Mouse (Mus musculus) spleen, embryonic (tissue): ENCODE data around the gene Mrps21.
"Not testable (repeated sequence)": the region's sequence is repeated elsewhere in the genome, so short reads cannot be mapped to it uniquely, and the experiment has no call there.

Source experiments
- CTCF ChIA-PET: fragments of 350-600 bp; sonication (Branson Sonifier 250); formaldehyde crosslinking; loops from one replicate; lab custom pipeline; 2022; lab: Charles Lee

Mrps21 gene

DNA sequence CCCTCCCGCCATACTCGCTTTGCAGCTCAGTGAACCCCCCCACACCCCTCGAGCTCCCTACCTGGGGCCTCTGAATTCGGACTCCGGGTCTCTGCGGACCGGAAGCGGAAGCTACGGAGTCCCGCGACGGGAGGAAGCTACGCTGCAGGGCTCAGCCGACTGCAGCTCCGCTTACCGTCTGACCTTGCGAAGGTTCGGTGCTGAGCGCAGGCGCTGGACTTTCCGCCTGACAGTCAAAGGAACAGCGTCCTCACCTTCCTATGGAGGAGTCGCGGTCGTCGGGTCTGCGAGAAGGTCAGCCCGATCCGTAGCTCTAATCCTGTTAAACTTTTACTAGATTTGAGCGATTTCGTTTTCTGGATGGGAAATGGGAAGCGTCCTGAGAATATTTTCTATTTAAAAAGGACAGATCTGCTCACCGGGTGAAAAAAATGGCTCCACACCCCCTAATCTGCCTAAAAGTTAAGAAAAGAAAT is at the start of gene Mrps21:
Mrps21 (minus strand) TSS at position 128 of the 476 bp plus-strand sequence.
- CTCF ChIA-PET, result interaction anchor here (0.5 to 0.9 kb wide), 3 partner anchors 21 to 220 kb away, joined by 3 read pairs; partner anchors contain the start of gene BC028528

DNA sequence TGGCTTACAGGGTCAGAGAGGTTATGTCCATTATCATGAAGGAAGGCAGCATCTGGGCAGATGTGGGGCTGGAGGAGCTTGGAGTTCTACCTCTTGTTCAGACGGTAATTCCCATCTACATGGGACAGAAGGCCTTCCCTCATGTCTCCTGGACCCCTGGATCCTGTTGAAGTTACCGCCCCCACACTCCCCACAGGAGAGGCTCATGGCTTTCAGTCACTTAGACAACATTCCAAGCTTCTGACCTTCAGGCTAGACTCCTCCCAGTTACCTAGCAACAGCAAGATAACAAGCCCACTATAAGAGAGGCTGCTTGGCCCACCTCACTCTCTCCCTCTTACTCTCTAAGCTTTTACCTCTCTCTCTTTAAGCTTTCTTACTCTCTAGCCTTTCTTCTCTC is 49.2 kb upstream of the Mrps21 start:
- CTCF ChIA-PET, result not testable (repeated sequence)

DNA sequence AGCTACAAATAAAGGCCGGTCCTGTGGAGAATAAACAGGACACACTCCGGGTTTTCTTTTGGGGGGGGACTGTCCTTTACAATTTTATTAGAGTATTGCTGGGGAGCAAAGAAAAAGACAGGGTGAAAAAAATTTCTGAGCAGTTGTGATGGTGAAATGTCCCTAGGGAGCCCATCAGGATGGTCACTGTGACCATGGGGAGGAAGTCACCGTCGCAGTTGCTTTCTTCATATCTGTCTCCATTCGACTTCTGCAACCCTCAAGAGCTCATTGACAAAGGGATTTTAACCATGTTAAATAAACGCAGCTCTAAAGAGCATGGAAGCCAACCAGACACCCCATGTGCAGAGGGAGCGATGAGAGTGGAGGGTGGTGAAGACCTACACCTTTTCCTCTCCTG is 45.4 kb upstream of the Mrps21 start:
- CTCF ChIA-PET, result interaction anchor here (0.6 kb wide), 1 partner anchor 159 kb away, joined by 3 read pairs; no protein-coding TSS in a partner anchor

DNA sequence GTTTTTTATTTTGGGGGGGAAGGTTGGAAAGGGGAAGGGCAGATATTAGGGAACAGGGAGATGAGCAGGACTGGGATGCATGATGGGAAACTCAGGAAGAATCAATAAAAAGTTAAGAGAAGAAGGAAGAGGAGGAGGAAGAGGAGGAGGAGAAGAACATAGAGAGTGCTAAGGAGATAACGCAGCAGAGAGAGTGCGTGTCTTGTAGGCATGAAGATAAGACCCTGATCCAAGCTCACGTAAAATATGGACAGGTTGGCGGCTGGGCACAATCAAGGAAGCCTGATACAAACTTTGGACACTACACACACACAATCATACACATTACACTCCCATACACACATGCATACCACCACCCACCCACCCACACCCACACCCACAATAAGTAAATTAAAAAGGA is 43.4 kb upstream of the Mrps21 start:
- CTCF ChIA-PET, result interaction anchor here (0.7 to 1.1 kb wide), 2 partner anchors 12 to 48 kb away, joined by 3 read pairs; no protein-coding TSS in a partner anchor

DNA sequence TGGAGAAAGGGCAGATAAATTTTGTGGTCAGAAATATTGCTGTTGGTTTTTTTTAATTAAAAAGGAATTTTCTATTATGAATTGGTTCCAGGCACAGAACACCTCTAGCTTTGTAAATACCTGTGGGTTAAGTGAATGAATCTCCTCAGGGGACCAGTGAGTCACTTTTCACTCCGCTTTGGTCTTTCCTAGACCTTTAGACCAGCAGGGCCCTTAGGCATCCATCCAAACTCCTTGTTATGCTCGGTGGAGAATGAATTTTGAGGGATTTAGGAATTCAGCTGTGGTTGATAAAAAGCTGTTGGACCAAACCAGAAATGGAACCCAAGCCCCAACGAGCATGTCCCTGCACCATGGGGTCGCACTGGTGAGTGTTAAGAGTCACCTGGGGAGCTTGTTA is 36.3 kb upstream of the Mrps21 start:
- CTCF ChIA-PET, result interaction anchor here (0.6 to 1.0 kb wide), 3 partner anchors 46 to 728 kb away, joined by 3 read pairs; no protein-coding TSS in a partner anchor

DNA sequence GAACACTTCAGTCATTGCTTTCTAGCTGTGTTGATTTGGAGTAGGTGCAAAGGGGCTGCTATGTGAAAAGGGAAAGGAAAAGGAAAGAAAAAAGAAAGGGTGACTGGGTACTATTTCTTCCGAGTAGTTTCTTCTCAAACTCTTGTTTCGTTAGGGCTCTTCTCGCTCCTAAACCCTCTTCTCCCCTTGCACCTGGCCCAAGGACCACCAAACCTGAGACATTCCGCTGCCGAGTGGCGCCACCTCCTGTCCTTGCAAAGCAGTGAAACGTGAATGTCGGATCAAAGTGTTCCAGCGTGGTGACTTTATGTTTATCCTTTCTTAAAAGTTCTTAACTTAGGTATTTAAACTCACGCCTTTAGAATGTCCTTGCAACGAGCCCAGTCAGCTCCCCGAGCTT is 35.5 kb upstream of the Mrps21 start:
- CTCF ChIA-PET, result interaction anchor here (0.7 to 1.6 kb wide), 3 partner anchors 24 to 253 kb away, joined by 3 to 10 read pairs (median 3); partner anchors contain the start of gene Ciart

DNA sequence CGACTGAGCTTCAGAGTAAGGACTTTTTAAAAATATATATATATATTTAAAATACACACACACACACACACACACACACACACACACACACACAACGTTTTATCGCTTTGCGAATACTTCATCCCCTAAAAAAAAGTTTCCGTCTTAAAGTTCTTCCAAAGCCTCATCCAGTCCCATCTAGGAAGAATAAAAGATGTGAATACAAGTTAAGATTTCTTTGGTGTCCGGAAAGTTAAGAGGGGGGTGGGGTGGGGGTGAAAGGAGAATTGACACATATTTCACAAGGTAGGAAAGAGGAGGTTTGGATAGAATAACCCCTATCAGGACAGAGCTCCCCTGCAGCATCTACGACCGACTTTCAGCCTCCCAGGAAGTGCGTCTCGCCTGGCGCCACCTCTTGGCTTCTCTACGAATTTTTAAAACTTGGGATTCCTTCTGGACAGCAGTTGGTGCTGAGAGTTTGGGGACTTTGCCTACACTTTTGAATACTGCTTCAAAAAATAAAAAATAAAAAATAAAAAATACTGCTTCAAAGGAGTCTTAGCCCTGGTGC is 34.7 kb upstream of the Mrps21 start:
- CTCF ChIA-PET, result interaction anchor here (0.5 to 1.6 kb wide), 8 partner anchors 20 to 254 kb away, joined by 3 to 10 read pairs (median 6); partner anchors contain the start of gene Ciart

DNA sequence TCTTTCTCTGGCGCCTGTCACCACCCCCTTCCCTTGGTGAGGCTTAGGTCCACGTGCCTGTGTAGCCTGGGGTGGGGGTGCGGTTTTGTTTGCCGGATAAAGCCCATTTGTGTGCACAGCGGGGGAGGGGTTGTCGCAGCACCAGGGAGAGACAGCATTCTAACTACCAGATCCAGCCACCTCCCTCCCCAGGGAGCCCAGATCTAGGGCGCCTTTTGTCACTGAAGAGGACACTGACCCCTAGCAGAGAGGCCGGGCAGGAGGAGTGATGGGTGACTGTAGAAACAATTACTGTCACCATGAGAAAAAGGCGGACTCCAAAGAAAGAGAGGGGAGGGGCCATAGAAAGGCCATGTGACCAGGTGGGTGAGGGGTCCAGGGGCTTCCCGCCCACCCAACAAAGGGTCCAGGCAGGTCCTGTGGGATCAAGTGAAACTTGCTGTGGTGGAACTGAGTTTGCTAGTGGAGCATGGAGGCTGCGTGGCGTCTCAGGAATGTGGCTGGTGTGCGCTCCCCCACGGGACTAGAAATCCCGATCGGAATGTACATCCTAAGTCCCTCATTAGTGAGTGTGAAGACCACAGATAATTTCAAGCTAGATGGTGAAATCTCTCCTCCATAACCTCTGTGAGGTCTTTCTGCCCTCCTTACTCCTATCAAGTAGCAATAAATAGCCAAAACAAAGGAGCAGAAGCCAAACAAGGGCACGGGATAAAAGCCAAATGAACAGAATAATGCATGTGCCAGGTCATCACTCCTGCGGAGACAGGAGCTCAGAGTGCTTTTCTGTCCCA is 34.0 kb upstream of the Mrps21 start:
- CTCF ChIA-PET, result interaction anchor here (0.5 to 1.6 kb wide), 7 partner anchors 21 to 101 kb away, joined by 3 to 10 read pairs (median 6); partner anchors contain the start of gene Ciart

DNA sequence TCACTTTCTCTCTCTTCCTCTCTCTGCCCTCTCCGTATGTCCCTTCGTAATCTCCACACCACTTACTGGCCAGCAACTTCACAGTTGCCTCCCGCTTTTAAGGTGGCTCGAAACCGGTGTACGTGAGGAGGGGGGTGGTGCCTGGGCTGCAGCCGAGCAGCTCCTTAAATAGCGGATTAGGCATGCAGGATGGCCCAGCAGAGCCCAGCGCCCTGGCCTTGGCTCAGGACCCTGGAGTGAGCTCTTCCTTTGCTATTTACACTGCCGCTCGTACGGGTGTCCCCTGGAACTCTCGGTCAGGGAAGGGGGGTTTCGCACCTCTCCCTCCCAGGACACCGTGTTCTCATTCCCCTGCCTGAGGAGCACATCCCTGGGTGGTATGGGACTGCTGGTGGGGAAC is 33.2 kb upstream of the Mrps21 start, which contains the start of gene Car14:
Car14 (minus strand) TSS at position 124 of the 400 bp plus-strand sequence.
- CTCF ChIA-PET, result no interaction called here

DNA sequence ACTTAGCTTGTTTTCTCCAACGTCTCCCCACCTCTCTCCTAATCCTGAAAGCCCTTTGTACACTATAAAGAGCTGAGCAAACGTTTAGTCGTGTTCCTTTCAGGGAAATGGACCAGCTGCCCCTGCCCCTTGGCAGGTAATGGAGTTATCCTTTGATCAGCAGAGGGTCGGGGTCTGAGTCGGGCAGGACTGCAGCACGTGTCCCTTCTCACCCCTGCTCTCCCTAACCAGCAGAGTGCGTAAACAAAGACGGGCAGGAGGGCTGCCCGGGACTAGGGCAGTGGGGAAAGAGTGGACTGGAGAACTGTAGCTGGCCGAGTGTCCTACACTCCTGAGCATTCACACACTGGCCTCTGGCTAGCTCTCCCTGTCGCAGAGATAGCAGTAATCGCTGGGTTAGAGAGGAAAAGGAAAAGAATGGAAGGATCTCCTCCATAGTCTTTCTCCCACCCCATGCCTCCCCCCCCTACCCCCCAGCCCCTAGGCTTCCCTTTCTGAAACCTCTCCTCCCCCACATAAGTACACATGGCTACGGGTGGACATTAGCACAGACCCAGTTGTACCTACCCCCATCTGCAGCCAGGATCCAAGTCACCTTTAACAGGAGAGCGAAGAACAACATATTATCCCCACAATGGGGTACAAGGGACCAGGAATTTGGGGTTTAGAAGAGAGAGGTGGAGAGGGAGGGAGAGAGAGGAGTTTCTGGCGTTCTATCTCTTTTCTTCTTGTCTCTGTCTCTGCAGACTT is 32.6 kb upstream of the Mrps21 start:
- CTCF ChIA-PET, result no interaction called here

DNA sequence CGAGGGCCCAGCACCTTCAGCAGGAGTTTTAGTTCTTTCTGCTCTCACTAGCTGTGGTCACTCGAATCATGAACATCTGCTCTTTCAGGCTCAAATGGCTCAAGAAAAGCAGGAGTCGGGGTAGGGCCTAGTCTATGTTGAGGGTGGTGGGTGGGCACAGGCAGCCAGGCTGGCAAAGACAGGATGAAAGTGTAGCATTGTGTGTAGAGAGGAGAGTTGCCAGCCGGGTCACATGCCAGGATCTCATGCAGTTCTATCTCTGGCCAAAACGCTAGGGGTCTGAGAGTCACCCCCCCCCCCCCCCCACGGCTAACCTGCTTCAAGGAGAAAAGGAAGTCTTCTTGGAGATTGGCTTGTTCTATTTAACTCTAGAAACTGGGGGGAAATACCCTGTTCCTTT is 31.3 kb upstream of the Mrps21 start:
- CTCF ChIA-PET, result interaction anchor here (0.7 kb wide), 1 partner anchor 195 kb away, joined by 3 read pairs; no protein-coding TSS in a partner anchor

DNA sequence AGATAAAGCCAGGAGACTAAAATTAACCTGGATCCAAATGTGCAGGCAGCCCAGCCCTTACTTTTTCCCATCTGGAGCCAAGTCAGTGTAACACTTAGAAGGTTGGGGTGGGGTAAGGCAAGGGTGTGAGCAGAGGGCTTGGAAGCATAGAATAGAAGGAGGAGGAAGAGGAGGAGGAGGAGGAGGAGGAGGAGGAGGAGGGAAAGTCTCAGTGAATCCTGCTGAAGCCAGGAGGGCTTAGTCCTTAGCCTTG is 31.0 kb upstream of the Mrps21 start:
- CTCF ChIA-PET, result no interaction called here

DNA sequence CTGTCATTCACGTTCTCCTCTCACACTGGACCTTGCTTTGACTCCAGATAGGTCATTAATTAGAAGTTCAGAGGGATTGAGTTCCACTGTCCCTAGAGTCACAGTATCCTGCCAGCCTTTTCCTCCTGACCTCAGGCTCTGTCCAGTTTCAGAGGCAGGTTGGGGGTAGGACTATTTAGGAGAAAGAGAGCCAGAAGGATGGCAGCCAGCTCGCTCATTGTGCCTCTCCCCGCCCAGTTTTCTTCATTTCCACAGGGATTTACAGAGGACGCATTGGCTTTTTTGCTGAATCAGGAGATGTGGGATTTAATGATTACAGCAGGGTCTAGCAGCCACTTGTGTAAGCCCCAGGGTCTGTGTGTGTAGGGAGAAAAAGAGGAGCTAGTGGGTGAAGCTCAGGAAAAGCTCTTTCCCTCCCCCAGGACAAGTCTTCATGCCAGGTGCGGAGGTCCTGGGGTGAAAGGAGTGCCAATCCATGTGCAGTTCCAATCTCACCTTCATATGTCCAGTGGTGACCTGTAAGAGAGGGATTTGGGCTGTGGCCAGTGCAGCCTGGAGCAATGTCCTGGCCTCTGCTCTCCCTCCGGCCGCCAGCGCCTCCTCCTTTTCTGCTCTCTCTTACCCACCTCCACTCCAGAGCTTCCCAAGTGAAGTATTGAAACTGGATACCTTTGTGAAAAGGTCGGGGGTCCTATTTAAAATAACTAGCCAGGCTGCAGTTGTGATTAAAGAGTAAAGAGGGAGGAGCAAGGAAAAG is 30.5 kb upstream of the Mrps21 start:
- CTCF ChIA-PET, result no interaction called here

DNA sequence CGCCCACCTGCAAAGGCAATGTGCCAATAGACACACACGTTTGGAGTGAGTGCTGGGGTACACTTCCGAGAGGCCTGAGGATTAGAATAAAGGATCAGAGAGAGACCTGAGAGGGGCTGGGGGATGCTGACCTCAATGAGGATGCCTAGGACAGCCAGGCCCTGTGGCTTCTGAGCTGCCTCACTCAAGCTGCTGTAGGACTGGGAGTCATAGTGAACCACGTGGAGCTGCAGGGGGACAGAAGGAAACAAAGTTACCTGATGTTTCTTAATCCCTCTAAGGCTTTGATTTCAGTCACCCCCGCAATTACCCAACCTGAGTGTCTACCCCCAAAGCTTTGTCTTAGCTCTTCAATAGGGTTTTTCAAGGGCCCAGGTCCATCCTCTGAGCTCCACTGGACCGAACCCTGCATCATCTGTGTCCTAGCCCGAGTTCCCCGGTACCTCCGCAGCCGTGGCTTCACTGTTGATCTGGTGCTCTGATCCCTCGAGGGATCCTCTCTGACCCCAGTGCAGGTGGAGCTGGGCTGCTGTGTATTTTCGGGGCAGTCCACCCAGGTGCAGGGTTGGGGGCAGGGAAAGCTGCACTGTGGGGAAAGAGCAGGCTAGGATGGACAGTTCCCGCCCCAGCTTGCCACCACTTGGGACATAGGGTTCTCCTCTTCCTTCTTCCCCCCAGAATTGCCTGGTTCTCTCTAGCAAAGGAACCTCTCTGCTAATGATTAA is 28.6 kb upstream of the Mrps21 start:
- CTCF ChIA-PET, result no interaction called here

DNA sequence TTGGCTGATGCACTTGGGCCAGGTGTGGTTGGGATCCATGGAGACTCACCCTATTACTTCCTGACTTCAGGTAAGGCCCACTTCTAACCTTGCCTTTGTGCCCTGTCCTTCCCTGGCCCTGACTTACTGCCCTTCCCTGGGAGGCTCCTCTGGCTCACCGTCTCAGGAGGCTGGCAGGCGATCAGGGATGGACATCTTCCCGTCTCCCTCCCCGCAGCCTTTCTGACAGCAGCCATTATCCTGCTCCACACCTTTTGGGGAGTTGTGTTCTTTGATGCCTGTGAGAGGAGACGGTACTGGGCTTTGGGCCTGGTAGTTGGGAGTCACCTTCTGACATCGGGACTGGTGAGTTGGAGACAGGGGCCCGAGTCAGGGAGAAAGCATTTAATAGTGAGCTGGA is 24.2 kb upstream of the Mrps21 start:
- CTCF ChIA-PET, result not testable (repeated sequence)

DNA sequence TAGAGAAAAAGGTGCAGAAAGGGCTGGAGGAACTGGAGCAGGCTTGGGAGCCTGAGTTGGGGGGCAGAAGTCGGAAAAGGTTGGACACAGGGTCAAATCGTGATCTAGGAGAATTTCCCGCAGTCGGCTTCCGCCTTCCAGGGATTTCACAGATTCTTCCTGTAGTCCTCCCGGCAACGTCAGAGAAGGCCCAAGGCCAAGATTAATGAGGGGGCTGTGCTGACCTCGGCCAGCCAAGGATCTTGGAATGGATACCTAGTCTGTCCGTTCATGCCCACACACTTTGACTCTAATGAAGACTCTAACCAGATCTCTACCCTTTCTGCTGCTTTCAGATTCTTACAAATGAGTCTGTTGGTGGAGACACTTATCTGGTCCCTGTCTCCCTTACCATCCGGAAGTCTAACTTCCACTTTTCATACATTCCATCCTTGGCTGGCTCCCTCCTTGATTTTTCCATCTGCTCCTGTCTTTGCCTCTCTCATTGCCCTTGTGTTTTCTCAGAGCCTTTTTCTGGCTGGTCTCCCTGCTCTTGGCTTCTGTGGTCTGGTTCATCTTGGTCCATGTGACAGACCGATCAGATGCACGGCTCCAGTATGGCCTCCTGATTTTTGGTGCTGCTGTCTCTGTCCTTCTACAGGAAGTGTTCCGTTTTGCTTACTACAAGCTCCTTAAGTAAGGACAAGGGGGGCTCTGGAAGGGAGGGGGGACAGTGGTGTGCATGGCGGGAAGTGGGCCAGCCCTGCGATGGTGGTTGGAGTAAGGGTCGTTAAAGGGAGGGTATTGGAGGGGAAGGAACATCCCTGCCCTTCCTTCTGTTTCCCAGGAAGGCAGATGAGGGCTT is 23.2 kb upstream of the Mrps21 start:
- CTCF ChIA-PET, result no interaction called here

DNA sequence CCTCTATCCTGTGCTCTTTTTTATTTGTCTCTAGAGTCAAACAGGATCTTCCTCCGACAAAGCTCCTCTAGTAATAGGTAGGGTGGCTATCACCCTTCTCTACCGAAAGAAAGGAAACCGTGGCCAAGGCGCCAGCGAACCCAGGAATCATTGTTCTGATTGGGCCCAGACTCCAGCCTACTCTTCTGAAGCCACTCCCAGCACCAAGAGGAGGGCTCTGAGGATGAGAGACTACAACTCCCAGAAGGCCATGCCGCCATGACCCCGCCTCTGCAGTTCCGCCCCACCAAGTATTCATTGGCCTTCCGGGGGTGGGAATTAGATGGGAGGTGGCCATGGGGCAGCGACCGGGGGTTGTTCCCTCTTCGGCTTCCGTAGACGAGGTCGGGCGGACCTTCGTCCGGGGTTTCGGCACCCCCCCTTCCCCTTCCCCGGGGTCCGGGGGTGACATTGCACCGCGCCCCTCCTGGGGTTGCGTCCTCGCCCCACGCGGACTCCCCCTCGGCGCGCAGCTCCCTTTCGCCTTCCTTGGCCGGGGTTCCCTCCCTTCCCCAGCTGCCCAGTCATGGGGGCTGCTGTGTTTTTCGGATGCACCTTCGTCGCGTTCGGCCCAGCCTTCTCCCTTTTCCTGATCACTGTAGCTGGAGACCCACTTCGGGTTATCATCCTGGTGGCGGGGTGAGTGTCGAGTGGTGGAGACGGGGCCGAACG is 22.4 kb upstream of the Mrps21 start, which contains the start of gene Aph1a:
Aph1a (plus strand) TSS at position 364 of the 711 bp plus-strand sequence.
- CTCF ChIA-PET, result interaction anchor here (0.7 to 1.0 kb wide), 2 partner anchors 11 to 298 kb away, joined by 3 to 4 read pairs; partner anchors contain the start of gene Ciart

DNA sequence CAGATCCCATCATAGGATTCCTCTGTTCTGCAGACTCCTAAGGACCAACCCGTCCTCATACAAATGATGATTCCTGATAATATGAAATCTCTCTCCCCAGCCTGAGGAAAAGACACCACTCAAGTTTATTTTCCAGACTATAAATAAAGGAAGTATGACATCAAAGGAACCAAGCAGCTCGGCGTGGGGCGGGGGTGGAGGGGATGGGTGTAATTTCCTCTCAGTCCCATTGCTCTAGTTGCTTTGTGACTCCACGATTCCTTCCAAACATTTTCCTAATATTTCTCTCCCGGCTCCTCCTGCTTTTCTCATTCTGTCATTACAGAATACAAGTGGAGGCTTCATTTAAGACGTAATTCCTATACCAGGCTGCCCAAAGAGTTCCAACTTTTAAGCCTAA is 21.8 kb upstream of the Mrps21 start:
- CTCF ChIA-PET, result interaction anchor here (0.6 to 1.0 kb wide), 3 partner anchors 11 to 299 kb away, joined by 3 to 4 read pairs (median 4); partner anchors contain the start of gene Ciart
